Mouse (Mus musculus) MEL (cell line): ENCODE measurements around the gene Ube2j1. TPM values are rescaled to one million over a fixed set of nuclear protein-coding genes. Genes with fewer than 3 reads are reported as not detected.

Experiments used
- DNase-seq: peaks from one replicate; pipeline ENCODE4 v3.0.0; 2011; ENCODE audit warnings: low read depth, low spot score
- H3K27ac ChIP-seq: 2 replicates; pipeline ENCODE4 v1.5.1; 2012; ENCODE audit warnings: low read depth, mild to moderate bottlenecking, control low read depth, low read length, moderate library complexity; ENCODE audit not compliant: control insufficient read depth
- H3K27me3 ChIP-seq, 2 experiments: fragments of 150-350 bp in 1 of 2; sonication (generic) in 1 of 2; 2 replicates each; pipeline ENCODE4 v1.6.1; 2012; ENCODE audit warnings: low read length in 2 of 2, mild to moderate bottlenecking in 2 of 2, improper control_type of control experiment in 1 of 2, moderate library complexity in 1 of 2; ENCODE audit not compliant: insufficient read depth in 2 of 2, control insufficient read depth in 1 of 2
- H3K36me3 ChIP-seq, 2 experiments: 2 replicates each; pipeline ENCODE4 v1.6.1; 2012 to 2014; ENCODE audit warnings: low read length in 2 of 2, improper control_type of control experiment in 1 of 2, inconsistent platforms in 1 of 2, mild to moderate bottlenecking in 1 of 2; ENCODE audit not compliant: insufficient read depth in 2 of 2, control insufficient read depth in 1 of 2
- H3K4me1 ChIP-seq, 2 experiments: fragments of 150-350 bp in 1 of 2; sonication (generic) in 1 of 2; 2 replicates each; pipeline ENCODE4 v1.6.1; 2012; ENCODE audit warnings: low read length in 2 of 2, improper control_type of control experiment in 1 of 2, mild to moderate bottlenecking in 1 of 2; ENCODE audit not compliant: insufficient read depth in 2 of 2, control insufficient read depth in 1 of 2
- H3K4me3 ChIP-seq, 2 experiments: fragments of 150-350 bp in 1 of 2; sonication (generic) in 1 of 2; 2 replicates each; pipeline ENCODE4 v1.5.1; 2012; ENCODE audit warnings: low read depth in 2 of 2, low read length in 2 of 2, mild to moderate bottlenecking in 2 of 2, moderate library complexity in 2 of 2, control low read depth in 1 of 2, improper control_type of control experiment in 1 of 2; ENCODE audit not compliant: control insufficient read depth in 1 of 2, insufficient read depth in 1 of 2
- H3K79me2 ChIP-seq: 2 replicates; pipeline ENCODE4 v1.6.1; 2012; ENCODE audit warnings: mild to moderate bottlenecking, low read length, moderate library complexity; ENCODE audit not compliant: control insufficient read depth, poor library complexity, insufficient read depth
- H3K9ac ChIP-seq: 2 replicates; pipeline ENCODE4 v1.6.1; 2012; ENCODE audit warnings: low read depth, mild to moderate bottlenecking, control low read depth, low read length, moderate library complexity; ENCODE audit not compliant: control insufficient read depth, poor library complexity, severe bottlenecking
- H3K9me3 ChIP-seq: fragments of 150-350 bp; sonication (generic); replicated peaks from 2 replicates; pipeline ENCODE4 v1.6.1; 2012; ENCODE audit warnings: mild to moderate bottlenecking, low read length, improper control_type of control experiment, moderate library complexity; ENCODE audit not compliant: insufficient read depth
- EP300 ChIP-seq, 2 experiments: IDR thresholded peaks; 2 replicates each; pipeline ENCODE4 v1.6.1; 2011; ENCODE audit warnings: improper control_type of control experiment in 2 of 2, low read length in 2 of 2, low read depth in 1 of 2, mild to moderate bottlenecking in 1 of 2
- GATA1 ChIP-seq: IDR thresholded peaks from 2 replicates; pipeline ENCODE4 v1.6.1; 2011; ENCODE audit warnings: low read depth, low read length, improper control_type of control experiment
- HCFC1 ChIP-seq: IDR thresholded peaks from 2 replicates; pipeline ENCODE4 v1.6.1; 2012; ENCODE audit warnings: low read depth, mild to moderate bottlenecking, inconsistent platforms, low read length, improper control_type of control experiment, moderate library complexity
- JUND ChIP-seq: IDR thresholded peaks from 2 replicates; pipeline ENCODE4 v1.6.1; 2011; ENCODE audit warnings: low read depth, mild to moderate bottlenecking, improper control_type of control experiment, low read length
- KAT2A ChIP-seq: conservative IDR thresholded peaks from 2 replicates; pipeline ENCODE4 v1.6.1; 2012; ENCODE audit warnings: low read depth, low read length, improper control_type of control experiment, inconsistent platforms
- MAFK ChIP-seq: IDR thresholded peaks from 2 replicates; pipeline ENCODE4 v1.6.1; 2011; ENCODE audit warnings: low read depth, mild to moderate bottlenecking, low read length, improper control_type of control experiment, borderline replicate concordance
- MAX ChIP-seq: IDR thresholded peaks from 2 replicates; pipeline ENCODE4 v1.6.1; 2011; ENCODE audit warnings: low read length, improper control_type of control experiment
- NELFE ChIP-seq: IDR thresholded peaks from 2 replicates; pipeline ENCODE4 v1.6.1; 2011; ENCODE audit warnings: low read depth, low read length, improper control_type of control experiment
- NRF1 ChIP-seq: IDR thresholded peaks from 2 replicates; pipeline ENCODE4 v1.6.1; 2014; ENCODE audit warnings: low read depth, mild to moderate bottlenecking, inconsistent platforms, low read length, improper control_type of control experiment, moderate library complexity; ENCODE audit not compliant: poor library complexity, insufficient read depth, severe bottlenecking
- POLR2A ChIP-seq, 2 experiments: IDR thresholded peaks; 2 replicates each; pipeline ENCODE4 v1.6.1; 2011 to 2012; ENCODE audit warnings: low read length in 2 of 2, mild to moderate bottlenecking in 2 of 2, control low read depth in 1 of 2, improper control_type of control experiment in 1 of 2, low read depth in 1 of 2, moderate library complexity in 1 of 2; ENCODE audit not compliant: control insufficient read depth in 1 of 2, insufficient read depth in 1 of 2, poor library complexity in 1 of 2
- RAD21 ChIP-seq: IDR thresholded peaks from 2 replicates; pipeline ENCODE4 v1.6.1; 2011; ENCODE audit warnings: mild to moderate bottlenecking, low read depth, low read length, improper control_type of control experiment
- RCOR1 ChIP-seq: IDR thresholded peaks from 2 replicates; pipeline ENCODE4 v1.6.1; 2012; ENCODE audit warnings: low read depth, mild to moderate bottlenecking, inconsistent platforms, low read length, improper control_type of control experiment
- SMC3 ChIP-seq: IDR thresholded peaks from 2 replicates; pipeline ENCODE4 v1.6.1; 2011; ENCODE audit warnings: low read depth, low read length, improper control_type of control experiment
- TAL1 ChIP-seq: IDR thresholded peaks from 2 replicates; pipeline ENCODE4 v1.6.1; 2012; ENCODE audit warnings: mild to moderate bottlenecking, inconsistent platforms, low read length, moderate library complexity, mixed read lengths
- USF1 ChIP-seq: IDR thresholded peaks from 2 replicates; pipeline ENCODE4 v1.6.1; 2014; ENCODE audit warnings: low read depth, mild to moderate bottlenecking, inconsistent platforms, low read length, improper control_type of control experiment, moderate library complexity
- ZC3H11A ChIP-seq: IDR thresholded peaks from 2 replicates; pipeline ENCODE4 v1.6.1; 2012; ENCODE audit warnings: low read depth, mild to moderate bottlenecking, inconsistent platforms, low read length, improper control_type of control experiment
- ZMIZ1 ChIP-seq: IDR thresholded peaks from 2 replicates; pipeline ENCODE4 v1.6.1; 2012; ENCODE audit warnings: low read depth, mild to moderate bottlenecking, inconsistent platforms, low read length, improper control_type of control experiment, moderate library complexity
- polyA plus RNA-seq, 2 experiments: library from polyadenylated mRNA; stranded (reverse) in 1 of 2; unstranded in 1 of 2; fragments of >175 nt in 1 of 2; fragments of >200 nt in 1 of 2; gene quantifications; 2 replicates each; pipeline versions ENCODE4 v1.2.1 to v1.2.4; 2012; ENCODE audit warnings: low replicate concordance in 2 of 2, low read depth in 1 of 2; ENCODE audit not compliant: insufficient read length in 2 of 2, insufficient read depth in 1 of 2, missing spikeins in 1 of 2
- total RNA-seq: library from RNA; depleted of rRNA; stranded (reverse); fragments of 300-350 nt; gene quantifications from 2 replicates; pipeline ENCODE4 v1.2.3, GENCODE M21; 2012

Ube2j1 gene
- total and polyA plus RNA-seq, 3 experiments, result 32.6 to 42.9 TPM; not detected in 1

DNA sequence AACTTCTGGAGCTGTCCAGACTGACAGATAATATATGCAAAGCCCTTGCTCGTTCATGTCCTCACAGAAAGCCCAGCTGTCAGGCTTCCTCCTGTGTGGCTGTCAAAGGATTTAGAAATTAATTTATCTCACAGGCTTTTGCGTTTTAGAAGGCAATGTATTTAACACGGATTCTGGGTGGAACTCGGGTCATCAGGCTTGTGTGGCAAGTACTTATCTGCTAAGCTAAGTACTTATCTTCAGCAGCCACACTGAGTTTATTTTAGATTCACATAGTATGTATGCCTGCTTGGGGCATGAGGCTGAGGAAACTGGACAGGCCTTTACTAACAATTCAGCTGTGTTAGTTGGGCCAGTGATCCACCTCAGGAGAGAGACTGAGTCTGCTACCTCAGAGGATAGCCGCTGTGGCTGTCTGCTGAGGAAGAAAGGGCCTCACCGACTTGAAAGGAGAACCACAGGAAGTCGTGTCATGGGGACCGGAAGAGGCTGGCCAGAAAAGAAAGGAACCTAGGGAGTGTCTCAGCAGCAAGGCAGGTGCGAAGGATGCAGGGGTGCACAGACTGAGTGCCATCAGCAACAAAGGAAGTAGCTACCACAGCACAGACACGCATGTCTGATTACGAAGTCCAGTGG lies 41.4 kb downstream of the Ube2j1 start:
- H3K9me3 ChIP-seq, result no peaks in the 10 kb centered on the region
- TF ChIP-seq NELFE (peak; percentile 39; the same call in 1 of the 2 replicates), USF1 (no peak), POLR2A (IDR thresholded peaks at IDR 0.05; ENCODE audit: control insufficient read depth in 1 of 2, insufficient read depth in 1 of 2, low read depth in 1 of 2, low read length in 2 of 2, poor library complexity in 1 of 2) (peak in 1 of 2 experiments; percentile 58; a peak in 1 of 4 replicates), EP300 (IDR thresholded peaks at IDR 0.05; ENCODE audit: low read depth in 1 of 2, low read length in 2 of 2) (0 out of 4 replicates have a peak, but pooled peaks of 1 of the 2 experiments have one; percentile 9), RCOR1 (0 out of 2 replicates have a peak, but pooled peaks have one; percentile 15), GATA1 (0 out of 2 replicates have a peak, but pooled peaks have one; percentile 28), SMC3 (no peak), MAX (peak; percentile 86)
- peaks cover 0 to 2% of the 10 kb centered on the region in 2 experiments; a peak in 1 of 4 replicates for H3K36me3 ChIP-seq
- H3K27me3 ChIP-seq, result no peaks in the 10 kb centered on the region
- peak overlapping the region in 1 of 2 experiments; percentile 27; a peak in 2 of 4 replicates for H3K4me3 ChIP-seq
- H3K27ac ChIP-seq, result peak overlapping the region; percentile 42; the same call in 1 of the 2 replicates
- DNase-seq, result peak; percentile 82
- H3K4me1 ChIP-seq, result peaks cover 0 to 4% of the 10 kb centered on the region in 2 experiments; a peak in 1 of 4 replicates
- peak overlapping the region; percentile 29 for H3K9ac ChIP-seq
- H3K79me2 ChIP-seq, result no peaks in the 10 kb centered on the region

DNA sequence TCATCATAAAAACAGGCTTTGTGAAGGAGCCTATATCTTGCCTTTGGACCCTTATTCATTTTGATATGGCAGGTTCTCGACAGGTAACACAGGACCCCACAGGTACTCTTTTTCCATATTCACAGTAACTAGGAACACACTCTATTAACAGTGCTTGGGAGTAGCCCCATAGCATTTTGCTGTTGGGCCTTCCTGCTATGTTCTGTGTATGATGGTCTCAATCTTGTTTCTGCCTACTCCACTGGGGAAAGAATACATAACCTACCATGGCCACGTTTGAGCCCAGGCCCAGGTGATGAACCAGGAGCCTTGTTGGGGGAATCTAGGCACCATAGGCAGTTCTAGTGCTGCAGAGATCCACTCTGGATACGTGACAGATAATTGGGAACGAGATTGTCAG lies 43.2 kb downstream of the Ube2j1 start:
- peaks cover 0 to 4% of the 10 kb centered on the region in 2 experiments; a peak in 1 of 4 replicates for H3K4me1 ChIP-seq
- TF ChIP-seq KAT2A (no peak), TAL1 (no peak), ZMIZ1 (no peak), HCFC1 (no peak), RAD21 (no peak), GATA1 (no peak), ZC3H11A (no peak), NRF1 (no peak), SMC3 (no peak), MAFK (no peak), JUND (no peak)
- DNase-seq, result no peak
- peaks cover 0 to 2% of the 10 kb centered on the region in 2 experiments; a peak in 1 of 4 replicates for H3K36me3 ChIP-seq
- H3K27ac ChIP-seq, result no peak overlapping the region
- H3K9me3 ChIP-seq, result no peaks in the 10 kb centered on the region
- no peaks in the 10 kb centered on the region for H3K27me3 ChIP-seq
- H3K79me2 ChIP-seq, result no peaks in the 10 kb centered on the region
- no peak overlapping the region for H3K9ac ChIP-seq
- H3K4me3 ChIP-seq, result no peak overlapping the region
